Mouse (Mus musculus): ENCODE data around the gene Rapgef5. TPM values are rescaled to one million over a fixed set of nuclear protein-coding genes. Genes with fewer than 3 reads are reported as not detected.

Gene Rapgef5
- total RNA-seq, 1 experiment, result 9.9 TPM

DNA sequence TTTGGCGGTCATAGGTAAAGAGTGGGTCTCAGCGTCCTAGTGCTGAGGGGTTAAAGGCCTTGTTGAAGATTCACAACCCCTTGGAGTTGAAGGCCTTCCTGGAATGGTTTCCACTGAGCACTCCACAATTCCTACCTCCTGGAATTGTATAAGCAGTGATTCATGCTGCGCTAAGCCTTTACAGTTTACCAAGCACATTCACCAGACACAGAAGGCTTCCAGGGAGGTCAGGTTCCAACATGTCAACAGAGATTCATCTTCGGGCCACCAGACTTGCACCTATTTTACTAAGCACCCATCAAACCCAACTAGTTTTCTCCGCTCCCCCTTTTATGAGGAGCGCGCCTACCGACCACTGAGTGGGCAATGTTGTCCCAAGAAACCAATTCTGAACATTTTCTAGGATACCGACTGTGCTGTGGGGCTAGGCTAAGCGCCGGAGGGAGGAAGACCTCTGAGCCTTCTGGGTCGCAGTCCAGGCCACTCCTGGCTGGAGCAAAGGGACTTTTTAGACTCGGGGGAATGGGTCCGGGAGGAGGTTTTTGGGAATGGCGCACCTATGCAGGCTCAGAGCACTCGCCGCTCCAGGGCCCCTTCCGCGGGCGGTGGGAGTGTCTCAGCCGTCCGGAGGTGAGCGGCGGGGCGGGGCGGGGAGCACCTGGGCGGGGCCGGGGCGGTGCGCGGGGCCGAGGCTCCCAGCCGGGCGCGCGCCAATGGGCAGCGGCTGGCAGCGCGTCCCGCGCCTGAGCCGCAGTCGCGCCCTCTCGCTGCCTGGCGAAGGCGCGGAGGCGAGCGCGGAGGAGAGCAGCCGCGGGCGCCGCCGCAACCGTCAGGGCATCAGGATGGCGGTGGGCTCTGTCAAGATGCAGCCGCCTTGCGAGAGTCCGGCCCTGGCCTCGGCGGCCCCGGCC, 17.2 kb downstream of the Rapgef5 start:
- H3K27ac ChIP-seq (ENCODE audit: insufficient read depth, low read depth, low read length, poor library complexity, severe bottlenecking), result no peak overlapping the region
- TF ChIP-seq HCFC1 (IDR thresholded peaks at IDR 0.05; ENCODE audit: borderline replicate concordance, insufficient read depth, low read length), result no peak
- no peak for TF ChIP-seq ZC3H11A (IDR thresholded peaks at IDR 0.05; ENCODE audit: borderline replicate concordance, low read depth, low read length)
- TF ChIP-seq CHD2 (IDR thresholded peaks at IDR 0.05; ENCODE audit: low read depth, low read length), result no peak
- TF ChIP-seq ZNF384 (IDR thresholded peaks at IDR 0.05; ENCODE audit: low read depth, low read length), result no peak
- no peak for TF ChIP-seq MAFK (IDR thresholded peaks at IDR 0.05; ENCODE audit: insufficient read depth, low read depth, low read length)
- H3K9ac ChIP-seq (ENCODE audit: insufficient read depth, low read depth, low read length, poor library complexity, severe bottlenecking), result peak overlapping the region; percentile 88
- H3K4me1 ChIP-seq (ENCODE audit: control insufficient read depth in 2 of 2, insufficient read depth in 2 of 2, low read length in 2 of 2, poor library complexity in 1 of 2), result no peaks in the 10 kb centered on the region
- in situ Hi-C loops (cut with MboI; ENCODE audit: low sequenced_read_pairs in 2 of 2, unreplicated experiment in 2 of 2), result loop anchor here in 1 of 2 experiments (5.0 kb wide), 1 partner anchor 51 kb away; no protein-coding TSS in a partner anchor
- H3K9me3 ChIP-seq (ENCODE audit: control insufficient read depth, insufficient read depth, low read depth, low read length), result no peaks in the 10 kb centered on the region
- peak overlapping the region; percentile 81 to 92 for H3K4me3 ChIP-seq (ENCODE audit: insufficient read depth in 1 of 2, low read depth in 1 of 2, low read length in 2 of 2, poor library complexity in 1 of 2, severe bottlenecking in 1 of 2)
- peak; percentile 54 for DNase-seq (ENCODE audit: low read depth, low spot score)
- no peaks in the 10 kb centered on the region for H3K36me3 ChIP-seq (ENCODE audit: control insufficient read depth, insufficient read depth, low read length, poor library complexity, severe bottlenecking)

DNA sequence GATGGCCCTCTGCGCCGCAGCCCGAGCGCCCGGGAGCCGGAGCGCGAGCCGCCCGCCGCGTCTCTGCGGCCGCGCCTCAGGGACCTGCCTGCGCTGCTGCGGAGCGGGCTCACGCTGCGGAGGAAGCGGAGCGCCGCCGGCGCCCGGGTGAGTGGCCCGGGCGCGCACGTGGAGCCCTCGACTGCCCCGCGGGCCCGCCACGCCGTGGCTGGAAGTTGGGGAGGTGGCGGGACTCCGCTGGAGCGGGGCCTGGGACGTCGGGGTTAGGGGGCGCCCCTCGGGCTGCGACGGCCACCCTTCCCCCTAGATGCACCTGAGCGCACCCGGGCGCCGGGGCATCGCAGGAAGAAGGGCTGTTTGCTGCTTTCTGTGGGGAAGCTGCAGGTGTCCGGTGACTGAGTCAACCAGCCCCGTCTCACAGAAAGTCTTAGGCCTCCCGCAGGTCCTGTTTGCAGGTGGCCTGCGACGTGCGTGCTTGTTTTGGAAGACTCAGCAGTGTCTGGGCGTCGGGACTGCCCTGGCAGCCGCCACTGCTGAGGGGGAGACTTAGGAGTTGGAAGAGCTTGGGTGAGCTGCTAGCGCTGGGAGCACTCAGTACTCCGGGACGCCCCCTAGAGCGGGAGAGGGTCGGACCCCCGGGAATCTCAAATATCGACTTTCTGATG, 17.9 kb downstream of the Rapgef5 start:
- Histone ChIP-seq H3K9ac (ENCODE audit: insufficient read depth, low read depth, low read length, poor library complexity, severe bottlenecking) (peak overlapping the region; percentile 88), H3K27ac (ENCODE audit: insufficient read depth, low read depth, low read length, poor library complexity, severe bottlenecking) (no peak overlapping the region), H3K9me3 (ENCODE audit: control insufficient read depth, insufficient read depth, low read depth, low read length) (no peaks in the 10 kb centered on the region), H3K36me3 (ENCODE audit: control insufficient read depth, insufficient read depth, low read length, poor library complexity, severe bottlenecking) (no peaks in the 10 kb centered on the region), H3K4me1 (ENCODE audit: control insufficient read depth in 2 of 2, insufficient read depth in 2 of 2, low read length in 2 of 2, poor library complexity in 1 of 2) (no peaks in the 10 kb centered on the region), H3K4me3 (ENCODE audit: insufficient read depth in 1 of 2, low read depth in 1 of 2, low read length in 2 of 2, poor library complexity in 1 of 2, severe bottlenecking in 1 of 2) (peak overlapping the region; percentile 64 to 92)
- in situ Hi-C loops (cut with MboI; ENCODE audit: low sequenced_read_pairs in 2 of 2, unreplicated experiment in 2 of 2), result loop anchor here in 1 of 2 experiments (5.0 kb wide), 1 partner anchor 52 kb away; no protein-coding TSS in a partner anchor
- DNase-seq (ENCODE audit: low read depth, low spot score), result peak; percentile 37
- TF ChIP-seq HCFC1 (IDR thresholded peaks at IDR 0.05; ENCODE audit: borderline replicate concordance, insufficient read depth, low read length) (peak; percentile 12; the same call in 1 of the 2 replicates), ZC3H11A (IDR thresholded peaks at IDR 0.05; ENCODE audit: borderline replicate concordance, low read depth, low read length) (no peak)

DNA sequence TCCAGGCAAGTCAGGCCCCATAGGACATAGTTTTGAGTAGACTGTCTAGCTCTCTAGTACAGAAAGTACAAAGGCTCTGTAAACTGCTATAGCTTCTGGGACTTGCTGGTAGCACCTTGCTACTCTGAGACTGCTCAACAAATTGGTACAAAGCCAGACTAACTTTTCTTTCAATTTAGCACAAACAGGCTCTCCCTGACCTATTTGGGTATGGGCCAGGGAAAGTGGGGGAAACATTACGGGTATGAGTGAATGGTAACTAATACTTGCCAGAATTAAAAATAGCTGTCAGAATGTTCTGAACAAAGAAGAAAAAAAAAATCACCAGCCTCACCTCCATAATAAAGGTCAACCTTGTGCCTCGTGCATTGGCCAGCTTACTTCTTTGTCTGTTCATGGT, 24.1 kb downstream of the Rapgef5 start:
- H3K4me3 ChIP-seq (ENCODE audit: insufficient read depth in 1 of 2, low read depth in 1 of 2, low read length in 2 of 2, poor library complexity in 1 of 2, severe bottlenecking in 1 of 2), result no peak overlapping the region
- no peak overlapping the region for H3K27ac ChIP-seq (ENCODE audit: insufficient read depth, low read depth, low read length, poor library complexity, severe bottlenecking)
- no peak overlapping the region for H3K9ac ChIP-seq (ENCODE audit: insufficient read depth, low read depth, low read length, poor library complexity, severe bottlenecking)
- in situ Hi-C loops (cut with MboI; ENCODE audit: low sequenced_read_pairs in 2 of 2, unreplicated experiment in 2 of 2), result no loop called here
- TF ChIP-seq ZC3H11A (IDR thresholded peaks at IDR 0.05; ENCODE audit: borderline replicate concordance, low read depth, low read length) (no peak), ZNF384 (IDR thresholded peaks at IDR 0.05; ENCODE audit: low read depth, low read length) (no peak), HCFC1 (IDR thresholded peaks at IDR 0.05; ENCODE audit: borderline replicate concordance, insufficient read depth, low read length) (no peak), CHD2 (IDR thresholded peaks at IDR 0.05; ENCODE audit: low read depth, low read length) (no peak), MAFK (IDR thresholded peaks at IDR 0.05; ENCODE audit: insufficient read depth, low read depth, low read length) (no peak)
- no peaks in the 10 kb centered on the region for H3K36me3 ChIP-seq (ENCODE audit: control insufficient read depth, insufficient read depth, low read length, poor library complexity, severe bottlenecking)
- H3K4me1 ChIP-seq (ENCODE audit: control insufficient read depth in 2 of 2, insufficient read depth in 2 of 2, low read length in 2 of 2, poor library complexity in 1 of 2), result no peaks in the 10 kb centered on the region
- no peak for DNase-seq (ENCODE audit: low read depth, low spot score)
- no peaks in the 10 kb centered on the region for H3K9me3 ChIP-seq (ENCODE audit: control insufficient read depth, insufficient read depth, low read depth, low read length)

- in situ Hi-C loops (cut with MboI; ENCODE audit: low sequenced_read_pairs in 2 of 2, unreplicated experiment in 2 of 2), result no loop called here
- Histone ChIP-seq H3K9ac (ENCODE audit: insufficient read depth, low read depth, low read length, poor library complexity, severe bottlenecking) (no peak overlapping the region), H3K36me3 (ENCODE audit: control insufficient read depth, insufficient read depth, low read length, poor library complexity, severe bottlenecking) (no peaks in the 10 kb centered on the region), H3K4me3 (ENCODE audit: insufficient read depth in 1 of 2, low read depth in 1 of 2, low read length in 2 of 2, poor library complexity in 1 of 2, severe bottlenecking in 1 of 2) (no peak overlapping the region), H3K4me1 (ENCODE audit: control insufficient read depth in 2 of 2, insufficient read depth in 2 of 2, low read length in 2 of 2, poor library complexity in 1 of 2) (no peaks in the 10 kb centered on the region), H3K27ac (ENCODE audit: insufficient read depth, low read depth, low read length, poor library complexity, severe bottlenecking) (no peak overlapping the region), H3K9me3 (ENCODE audit: control insufficient read depth, insufficient read depth, low read depth, low read length) (no peaks in the 10 kb centered on the region)
- TF ChIP-seq ZNF384 (IDR thresholded peaks at IDR 0.05; ENCODE audit: low read depth, low read length) (no peak), CHD2 (IDR thresholded peaks at IDR 0.05; ENCODE audit: low read depth, low read length) (no peak), ZC3H11A (IDR thresholded peaks at IDR 0.05; ENCODE audit: borderline replicate concordance, low read depth, low read length) (no peak), HCFC1 (IDR thresholded peaks at IDR 0.05; ENCODE audit: borderline replicate concordance, insufficient read depth, low read length) (no peak), MAFK (IDR thresholded peaks at IDR 0.05; ENCODE audit: insufficient read depth, low read depth, low read length) (no peak)
- no peak for DNase-seq (ENCODE audit: low read depth, low spot score)
Observed at GRCm38 (mm10) chr12:117545277-117545676, 29.0 kb downstream of the Rapgef5 start.
